12 mouse cellular contexts compared by ENCODE assay signal in genomic region chr7:142025926-142026325, GRCm38 (mm10). TPM values are rescaled to one million over a fixed set of nuclear protein-coding genes. Genes with fewer than 3 reads are reported as not detected.
DNase-seq lines count a peak whose midpoint lies in the region; ATAC-seq and TF ChIP-seq lines count a peak whose summit lies in the region.
"Had no signal": no experiment of that assay in that cellular context is flagged by ENCODE, and none has a peak within 500 bp of the region (broad histone marks: within the 10 kb centered on the region; RNA-seq: fewer than 3 reads in every experiment).

No protein-coding gene starts in this region.

- TF ChIP-seq CTCF in hindbrain, postnatal 0 days (IDR thresholded peaks at IDR 0.05; ENCODE audit: low read depth), result no peak

- H3K9ac ChIP-seq in heart, embryonic 15.5 days, result no peak overlapping the region
- no peak overlapping the region for H3K9ac ChIP-seq in limb, embryonic 15.5 days
- H3K9ac ChIP-seq in hindbrain, postnatal 0 days (replicated peaks; ENCODE audit: low read length), result no peak overlapping the region
- H3K9ac ChIP-seq: embryonic facial prominence, embryonic 12.5 days had no signal

- no peaks in the 10 kb centered on the region for H3K27me3 ChIP-seq in heart, embryonic 15.5 days
- H3K27me3 ChIP-seq in limb, embryonic 15.5 days, result no peaks in the 10 kb centered on the region
- no peaks in the 10 kb centered on the region for H3K27me3 ChIP-seq in hindbrain, postnatal 0 days (ENCODE audit: insufficient read depth, low read length)
- H3K27me3 ChIP-seq: CH12.LX; embryonic facial prominence, embryonic 12.5 days had no signal

- no peak overlapping the region for H3K4me3 ChIP-seq in heart, embryonic 15.5 days
- no peak overlapping the region for H3K4me3 ChIP-seq in limb, embryonic 15.5 days
- no peak overlapping the region for H3K4me3 ChIP-seq in hindbrain, postnatal 0 days (ENCODE audit: low read length)
- H3K4me3 ChIP-seq: embryonic facial prominence, embryonic 12.5 days had no signal

- DNase-seq in heart, postnatal 25 days (ENCODE audit: low spot score), result no peak
- DNase-seq in c-Kit-positive CD71-positive TER-119-positive erythroid progenitor cells, embryonic 14.5 days (ENCODE audit: low spot score), result peak; percentile 8
- peak; percentile 50 for DNase-seq in lung, postnatal 10 days
- no peak for DNase-seq in adrenal gland, postnatal 14 days
- DNase-seq in hindbrain, postnatal 0 days (ENCODE audit: low spot score), result no peak
- no peak for DNase-seq in adrenal gland, postnatal 4 days (ENCODE audit: low spot score in 2 of 2)
- DNase-seq: right cerebral cortex, postnatal 4 days had no signal

- H3K4me2 ChIP-seq in heart, embryonic 15.5 days, result no peak overlapping the region
- no peak overlapping the region for H3K4me2 ChIP-seq in limb, embryonic 15.5 days
- no peak overlapping the region for H3K4me2 ChIP-seq in hindbrain, postnatal 0 days (ENCODE audit: low read depth, low read length)
- H3K4me2 ChIP-seq: embryonic facial prominence, embryonic 12.5 days had no signal

- H3K36me3 ChIP-seq in heart, embryonic 15.5 days, result no peaks in the 10 kb centered on the region
- H3K36me3 ChIP-seq in limb, embryonic 15.5 days, result no peaks in the 10 kb centered on the region
- no peaks in the 10 kb centered on the region for H3K36me3 ChIP-seq in hindbrain, postnatal 0 days (ENCODE audit: insufficient read depth, low read length)
- H3K36me3 ChIP-seq: embryonic facial prominence, embryonic 12.5 days had no signal

- intact Hi-C loops in heart, postnatal 25 days (cut with DNase I), result no loop called here

- H3K27ac ChIP-seq in heart, embryonic 15.5 days, result peak overlapping the region; percentile 70
- H3K27ac ChIP-seq in limb, embryonic 15.5 days, result peak overlapping the region; percentile 77
- H3K27ac ChIP-seq in hindbrain, postnatal 0 days, result no peak overlapping the region
- H3K27ac ChIP-seq: embryonic facial prominence, embryonic 12.5 days had no signal

- H3K4me1 ChIP-seq in heart, embryonic 15.5 days (replicated peaks), result peaks cover 25% of the 10 kb centered on the region
- H3K4me1 ChIP-seq in limb, embryonic 15.5 days, result peaks cover 25% of the 10 kb centered on the region
- 0 out of 2 replicates have a peak, but pooled peaks cover 6% of the 10 kb centered on the region for H3K4me1 ChIP-seq in hindbrain, postnatal 0 days (ENCODE audit: insufficient read depth, low read length)

- 0 out of 2 replicates have a peak, but pooled peaks have one; percentile 32 for ATAC-seq in heart, embryonic 15.5 days (replicated peaks; ENCODE audit: insufficient number of reproducible peaks, insufficient read depth, low FRiP score, low read depth)
- ATAC-seq in limb, embryonic 15.5 days (ENCODE audit: insufficient number of reproducible peaks, low FRiP score, low TSS enrichment, low read depth), result peak; percentile 62
- no peak for ATAC-seq in hindbrain, postnatal 0 days
- ATAC-seq: hindbrain, embryonic 16.5 days had no signal

- 56% methylated on average over 4 of the region's 4 CpGs for WGBS in heart, embryonic 15.5 days
- WGBS in limb, embryonic 15.5 days, result 62% methylated on average over 4 of the region's 4 CpGs
- 80% methylated on average over 4 of the region's 4 CpGs for WGBS in hindbrain, postnatal 0 days

- no peaks in the 10 kb centered on the region for H3K9me3 ChIP-seq in heart, embryonic 15.5 days (replicated peaks)
- no peaks in the 10 kb centered on the region for H3K9me3 ChIP-seq in limb, embryonic 15.5 days
- H3K9me3 ChIP-seq in hindbrain, postnatal 0 days (ENCODE audit: low read length), result no peaks in the 10 kb centered on the region
- H3K9me3 ChIP-seq: embryonic facial prominence, embryonic 12.5 days had no signal

RNA-seq across cellular contexts. Expression of gene Mob2, which starts 34.9 kb away (rescaled TPM):
- 43.4 and 52.7 TPM in 2 replicates for polyA plus RNA-seq in heart, embryonic 15.5 days (2015; fragmentation: Nextera tagmentation; extraction: Ambion mirVana)
- 10 to 100 TPM; 40.2 to 40.7 TPM for total RNA-seq in heart, postnatal 25 days (2021)
- 78.2 and 82.2 TPM in 2 replicates for polyA plus RNA-seq in limb, embryonic 15.5 days (2015; fragmentation: Nextera tagmentation; extraction: Ambion mirVana)
- 47.4 and 48.6 TPM in 2 replicates for total RNA-seq in adrenal gland, postnatal 14 days (2021)
- total RNA-seq in hindbrain, postnatal 0 days (2014; rRNA removed), result 41.1 and 45.5 TPM in 2 replicates
- 43.4 and 44.1 TPM in 2 replicates for polyA plus RNA-seq in hindbrain, postnatal 0 days (2015; fragmentation: Nextera tagmentation; extraction: Ambion mirVana)
- total RNA-seq in adrenal gland, postnatal 4 days (2021), result 10 to 100 TPM; 50.1 to 52.1 TPM

Comparison
In these comparisons a context has a peak if more than half of its experiments do, and no peak if none do; other contexts are left out.
1. DNase-seq: peak in c-Kit-positive CD71-positive TER-119-positive erythroid progenitor cells, embryonic 14.5 days (single experiment) and lung, postnatal 10 days (single experiment); none in heart, postnatal 25 days (single experiment), adrenal gland, postnatal 14 days (single experiment), hindbrain, postnatal 0 days (single experiment) and adrenal gland, postnatal 4 days (0 of 2).